Mouse (Mus musculus) kidney, adult 2 months (tissue): Measurements from ENCODE around the gene Tmco4.

Experiments
- CTCF ChIP-seq: fragments of 200-500 bp; conservative IDR thresholded peaks from 2 replicates; pipeline ENCODE4 v1.5.1; 2011; ENCODE audit warnings: low read depth, mild to moderate bottlenecking, control low read depth, low read length, moderate library complexity, mixed read lengths; ENCODE audit not compliant: insufficient read depth, insufficient read length
- POLR2A ChIP-seq: fragments of 200-500 bp; IDR thresholded peaks from one replicate; pipeline ENCODE4 v1.6.1; 2011; ENCODE audit warnings: low read depth, low read length, control low read depth

DNA sequence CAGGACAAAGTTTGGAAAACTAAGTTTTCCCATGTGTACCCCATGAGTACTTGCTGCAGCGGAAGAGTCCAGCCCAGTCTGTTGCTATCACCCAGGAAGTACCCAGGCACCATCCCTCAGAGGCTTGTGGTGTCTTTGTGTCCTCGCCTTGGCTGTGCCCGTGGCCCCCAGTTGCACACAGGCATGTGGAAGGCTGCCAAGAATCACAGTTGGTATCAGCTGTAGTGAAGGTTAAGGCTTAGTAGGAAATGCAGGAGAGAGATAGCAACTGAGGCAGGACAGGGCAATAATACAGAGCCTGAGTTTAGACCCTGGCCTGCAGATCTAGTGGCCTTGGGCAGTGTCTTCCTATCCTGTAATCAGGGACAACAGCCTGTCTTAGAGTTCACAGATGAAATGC lies 47.7 kb downstream of the Tmco4 start:
- TF ChIP-seq CTCF, result no peak
- no peak for TF ChIP-seq POLR2A
